Mouse (Mus musculus): ENCODE results near the gene Spns1. TPM values are rescaled to one million over a fixed set of nuclear protein-coding genes. Genes with fewer than 3 reads are reported as not detected.
"Not testable (repeated sequence)": the region's sequence is repeated elsewhere in the genome, so short reads cannot be mapped to it uniquely, and the experiment has no call there.

Gene Spns1
- polyA plus RNA-seq, 1 experiment, result 40.2 TPM

DNA sequence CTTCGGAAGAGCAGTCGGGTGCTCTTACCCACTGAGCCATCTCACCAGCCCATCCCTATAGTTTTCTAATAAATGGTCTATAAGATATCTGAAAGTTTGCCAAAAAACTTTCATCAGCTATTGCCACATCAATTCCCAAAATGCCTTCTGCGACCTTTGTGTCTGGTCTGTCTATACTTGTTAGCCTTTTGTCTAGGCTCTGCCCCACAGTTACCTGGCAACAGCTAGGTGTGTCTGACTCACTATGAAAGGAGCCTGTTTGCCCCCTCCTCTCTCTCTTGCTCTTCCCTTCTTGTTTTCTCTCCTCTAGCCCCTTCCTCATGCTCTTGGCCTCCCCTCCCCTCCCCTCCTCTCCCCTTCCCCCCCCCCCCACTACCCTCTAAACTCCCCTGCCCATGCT is 31.7 kb downstream of the Spns1 start:
- H3K4me1 ChIP-seq (ENCODE audit: control insufficient read depth, insufficient read depth, low read length), result no peaks in the 10 kb centered on the region
- no peak overlapping the region for H3K27ac ChIP-seq (ENCODE audit: insufficient read depth, low read length)
- H3K4me3 ChIP-seq (ENCODE audit: insufficient read depth, low read length), result no peak overlapping the region
- no peak for TF ChIP-seq CTCF (IDR thresholded peaks at IDR 0.05; ENCODE audit: borderline replicate concordance, insufficient read depth, low read length)
- TF ChIP-seq POLR2A (IDR thresholded peaks at IDR 0.05; ENCODE audit: low read depth, low read length), result no peak

GRCm38 (mm10) chr7:126340896-126341295 is 36.4 kb downstream of the Spns1 start:
- Histone ChIP-seq H3K4me3 (ENCODE audit: insufficient read depth, low read length) (no peak overlapping the region), H3K4me1 (ENCODE audit: control insufficient read depth, insufficient read depth, low read length) (no peaks in the 10 kb centered on the region), H3K27ac (ENCODE audit: insufficient read depth, low read length) (no peak overlapping the region)
- TF ChIP-seq POLR2A (IDR thresholded peaks at IDR 0.05; ENCODE audit: low read depth, low read length), result no peak
- TF ChIP-seq CTCF (IDR thresholded peaks at IDR 0.05; ENCODE audit: borderline replicate concordance, insufficient read depth, low read length), result no peak

- no peak overlapping the region for H3K4me3 ChIP-seq (ENCODE audit: insufficient read depth, low read length)
- TF ChIP-seq CTCF (IDR thresholded peaks at IDR 0.05; ENCODE audit: borderline replicate concordance, insufficient read depth, low read length) (no peak), POLR2A (IDR thresholded peaks at IDR 0.05; ENCODE audit: low read depth, low read length) (no peak)
Observed at GRCm38 (mm10) chr7:126340206-126340618, 37.0 kb downstream of the Spns1 start.

GRCm38 (mm10) chr7:126339521-126339971 is 37.7 kb downstream of the Spns1 start:
- Histone ChIP-seq H3K4me1 (ENCODE audit: control insufficient read depth, insufficient read depth, low read length) (no peaks in the 10 kb centered on the region), H3K27ac (ENCODE audit: insufficient read depth, low read length) (no peak overlapping the region), H3K4me3 (ENCODE audit: insufficient read depth, low read length) (no peak overlapping the region)
- TF ChIP-seq CTCF (IDR thresholded peaks at IDR 0.05; ENCODE audit: borderline replicate concordance, insufficient read depth, low read length), result no peak
- TF ChIP-seq POLR2A (IDR thresholded peaks at IDR 0.05; ENCODE audit: low read depth, low read length), result no peak

More at GRCm38 (mm10) chr7:126340206-126340618, 37.0 kb downstream of the Spns1 start:
- Histone ChIP-seq H3K27ac (ENCODE audit: insufficient read depth, low read length) (no peak overlapping the region), H3K4me1 (ENCODE audit: control insufficient read depth, insufficient read depth, low read length) (no peaks in the 10 kb centered on the region)

DNA sequence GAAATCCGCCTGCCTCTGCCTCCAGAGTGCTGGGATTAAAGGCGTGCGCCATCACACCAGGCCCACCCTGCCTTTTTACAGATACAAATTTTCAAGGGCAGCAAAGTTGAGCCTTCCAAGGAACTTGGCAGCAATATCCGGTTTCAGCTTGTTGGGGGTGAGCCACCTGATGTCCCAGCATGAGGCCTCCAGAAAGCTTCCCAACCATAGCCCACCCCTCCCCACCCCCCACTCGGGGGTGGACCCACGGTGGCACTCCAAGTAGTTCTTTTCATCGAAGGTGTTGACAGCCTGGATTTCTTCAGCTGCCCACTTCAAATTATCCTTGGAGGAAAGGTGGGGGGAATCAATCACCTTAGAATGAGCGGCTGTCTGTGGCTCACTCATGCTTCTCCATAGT is 38.3 kb downstream of the Spns1 start:
- no peak overlapping the region for H3K4me3 ChIP-seq (ENCODE audit: insufficient read depth, low read length)
- no peaks in the 10 kb centered on the region for H3K4me1 ChIP-seq (ENCODE audit: control insufficient read depth, insufficient read depth, low read length)
- TF ChIP-seq CTCF (IDR thresholded peaks at IDR 0.05; ENCODE audit: borderline replicate concordance, insufficient read depth, low read length) (no peak), POLR2A (IDR thresholded peaks at IDR 0.05; ENCODE audit: low read depth, low read length) (no peak)
- H3K27ac ChIP-seq (ENCODE audit: insufficient read depth, low read length), result no peak overlapping the region

DNA sequence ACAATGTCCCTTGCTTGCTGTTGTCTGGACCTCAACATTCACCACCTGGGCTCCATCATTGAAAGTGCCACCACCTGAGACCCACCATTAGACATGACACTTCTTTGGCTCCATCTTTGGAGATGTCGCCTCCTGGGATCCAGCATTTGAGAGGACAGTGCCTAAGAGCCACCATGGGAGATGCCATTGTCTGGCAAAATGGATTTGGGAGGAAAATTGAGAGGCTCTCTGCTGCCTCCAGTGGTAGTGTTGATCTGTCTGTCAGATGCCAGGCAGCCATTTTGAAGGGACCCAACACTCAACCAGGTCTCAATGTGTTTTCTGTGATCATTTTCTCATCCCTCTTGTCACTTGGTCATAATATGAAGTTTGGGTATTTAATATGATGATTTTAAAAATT is 41.7 kb downstream of the Spns1 start:
- Histone ChIP-seq H3K4me3 (ENCODE audit: insufficient read depth, low read length) (no peak overlapping the region), H3K27ac (ENCODE audit: insufficient read depth, low read length) (no peak overlapping the region), H3K4me1 (ENCODE audit: control insufficient read depth, insufficient read depth, low read length) (no peaks in the 10 kb centered on the region)
- TF ChIP-seq POLR2A (IDR thresholded peaks at IDR 0.05; ENCODE audit: low read depth, low read length) (no peak), CTCF (IDR thresholded peaks at IDR 0.05; ENCODE audit: borderline replicate concordance, insufficient read depth, low read length) (no peak)

GRCm38 (mm10) chr7:126332691-126333090 is 44.6 kb downstream of the Spns1 start:
- H3K27ac ChIP-seq (ENCODE audit: insufficient read depth, low read length), result no peak overlapping the region
- H3K4me3 ChIP-seq (ENCODE audit: insufficient read depth, low read length), result no peak overlapping the region
- no peaks in the 10 kb centered on the region for H3K4me1 ChIP-seq (ENCODE audit: control insufficient read depth, insufficient read depth, low read length)
- TF ChIP-seq CTCF (IDR thresholded peaks at IDR 0.05; ENCODE audit: borderline replicate concordance, insufficient read depth, low read length), result no peak
- no peak for TF ChIP-seq POLR2A (IDR thresholded peaks at IDR 0.05; ENCODE audit: low read depth, low read length)

GRCm38 (mm10) chr7:126330693-126331092 is 46.6 kb downstream of the Spns1 start:
- no peak for TF ChIP-seq CTCF (IDR thresholded peaks at IDR 0.05; ENCODE audit: borderline replicate concordance, insufficient read depth, low read length)
- TF ChIP-seq POLR2A (IDR thresholded peaks at IDR 0.05; ENCODE audit: low read depth, low read length), result no peak
- Histone ChIP-seq H3K4me3 (ENCODE audit: insufficient read depth, low read length) (no peak overlapping the region), H3K27ac (ENCODE audit: insufficient read depth, low read length) (no peak overlapping the region), H3K4me1 (ENCODE audit: control insufficient read depth, insufficient read depth, low read length) (no peaks in the 10 kb centered on the region)

GRCm38 (mm10) chr7:126329907-126330645 is 47.2 kb downstream of the Spns1 start:
- H3K4me3 ChIP-seq (ENCODE audit: insufficient read depth, low read length), result no peak overlapping the region
- TF ChIP-seq CTCF (IDR thresholded peaks at IDR 0.05; ENCODE audit: borderline replicate concordance, insufficient read depth, low read length) (no peak), POLR2A (IDR thresholded peaks at IDR 0.05; ENCODE audit: low read depth, low read length) (no peak)
- H3K27ac ChIP-seq (ENCODE audit: insufficient read depth, low read length), result no peak overlapping the region
- H3K4me1 ChIP-seq (ENCODE audit: control insufficient read depth, insufficient read depth, low read length), result no peaks in the 10 kb centered on the region

GRCm38 (mm10) chr7:126328848-126329247 is 48.4 kb downstream of the Spns1 start:
- H3K4me3 ChIP-seq (ENCODE audit: insufficient read depth, low read length); H3K4me1 ChIP-seq (ENCODE audit: control insufficient read depth, insufficient read depth, low read length); H3K27ac ChIP-seq (ENCODE audit: insufficient read depth, low read length): not testable (repeated sequence)

DNA sequence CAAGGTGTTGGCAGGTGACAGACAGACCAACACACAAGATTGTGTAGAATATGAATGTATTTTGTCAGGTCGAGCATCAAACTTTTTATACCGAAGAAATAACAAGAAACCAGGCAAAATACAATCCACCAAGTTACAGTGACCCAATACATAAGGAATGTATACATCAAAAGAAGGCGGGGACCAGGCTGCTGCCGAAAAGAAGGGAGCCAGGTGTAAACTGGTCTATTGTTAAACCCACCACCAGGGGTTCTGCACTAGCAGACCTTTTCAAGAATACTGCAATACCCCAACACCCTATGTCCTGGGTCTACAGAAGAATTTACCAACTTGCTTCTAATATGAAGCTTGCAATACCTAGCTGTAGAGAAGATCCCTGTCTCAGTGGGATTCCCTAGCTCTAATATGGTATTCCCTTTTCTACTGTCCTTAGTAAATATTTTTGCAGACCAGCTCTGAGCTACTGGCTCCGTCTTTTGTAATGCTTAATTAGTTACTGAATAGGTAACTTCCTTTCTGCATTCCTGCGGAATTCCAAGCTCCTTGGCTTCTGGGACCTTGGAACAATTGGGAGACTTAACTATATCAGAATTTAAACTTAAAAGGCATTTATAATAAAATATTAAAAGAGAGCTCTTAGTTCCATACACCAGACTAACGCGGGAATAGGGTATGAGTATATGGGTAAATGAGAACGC is 51.5 kb downstream of the Spns1 start:
- not testable (repeated sequence) for H3K27ac ChIP-seq (ENCODE audit: insufficient read depth, low read length); H3K4me1 ChIP-seq (ENCODE audit: control insufficient read depth, insufficient read depth, low read length); H3K4me3 ChIP-seq (ENCODE audit: insufficient read depth, low read length)
